Mouse (Mus musculus) liver, adult 2 months (tissue): ENCODE data around the gene Cxcr1. TPM values are rescaled to one million over a fixed set of nuclear protein-coding genes. Genes with fewer than 3 reads are reported as not detected.

Experiments
- DNase-seq: peaks from one replicate; pipeline ENCODE4 v3.0.0-alpha.2; 2011; ENCODE audit warnings: low read depth, low spot score; ENCODE audit errors: extremely low read depth
- H3K27ac ChIP-seq: fragments of 200-500 bp; replicated peaks from 2 replicates; pipeline ENCODE4 v1.5.1; 2012; ENCODE audit warnings: low read depth, mild to moderate bottlenecking, control low read depth, inconsistent platforms, low read length; ENCODE audit not compliant: insufficient read depth
- H3K27me3 ChIP-seq: fragments of 200-500 bp; 2 replicates; pipeline ENCODE4 v1.6.1; 2012; ENCODE audit warnings: mild to moderate bottlenecking, moderate library complexity, low read length, inconsistent platforms; ENCODE audit not compliant: control insufficient read depth, insufficient read depth
- H3K36me3 ChIP-seq: fragments of 200-500 bp; 2 replicates; pipeline ENCODE4 v1.6.1; 2012; ENCODE audit warnings: low read length, inconsistent platforms; ENCODE audit not compliant: control insufficient read depth, insufficient read depth
- H3K4me1 ChIP-seq: fragments of 200-500 bp; 2 replicates; pipeline ENCODE4 v1.6.1; 2011; ENCODE audit warnings: low read length; ENCODE audit not compliant: control insufficient read depth, insufficient read depth
- H3K4me3 ChIP-seq: fragments of 200-500 bp; 2 replicates; pipeline ENCODE4 v1.5.1; 2011; ENCODE audit warnings: low read depth, mild to moderate bottlenecking, control low read depth, low read length, moderate library complexity; ENCODE audit not compliant: insufficient read depth
- H3K79me2 ChIP-seq: fragments of 200-500 bp; 2 replicates; pipeline ENCODE4 v1.6.1; 2012; ENCODE audit warnings: inconsistent platforms, mild to moderate bottlenecking, low read length, moderate library complexity; ENCODE audit not compliant: control insufficient read depth, insufficient read depth
- H3K9ac ChIP-seq: fragments of 200-500 bp; 2 replicates; pipeline ENCODE4 v1.6.1; 2012; ENCODE audit warnings: low read depth, mild to moderate bottlenecking, control low read depth, inconsistent platforms, low read length
- CTCF ChIP-seq: fragments of 200-500 bp; IDR thresholded peaks from 2 replicates; pipeline ENCODE4 v1.5.1; 2011; ENCODE audit warnings: low read depth, low read length, control low read depth
- POLR2A ChIP-seq: fragments of 200-500 bp; IDR thresholded peaks from 2 replicates; pipeline ENCODE4 v1.6.1; 2011; ENCODE audit warnings: low read length, control low read depth; ENCODE audit not compliant: insufficient read depth; ENCODE audit errors: extremely low read depth
- WGBS: fragments of 180-500 bp; shearing (Covaris S2); methylation state at CpG from one replicate; pipeline ENCODE4 v1.1.7; 2018; 5-methylcytosine and 5-hydroxymethylcytosine counted together
- polyA plus RNA-seq: library from polyadenylated mRNA; depleted of rRNA; stranded (reverse); fragments of >200 nt; gene quantifications from 2 replicates; pipeline ENCODE4 v1.2.3, GENCODE M21; 2012
- total RNA-seq: library from RNA; depleted of rRNA; stranded (reverse); fragments of >200 nt; gene quantifications from 2 replicates; pipeline ENCODE4 v1.2.3, GENCODE M21; 2014

The Cxcr1 gene
- total and polyA plus RNA-seq, 2 experiments: not detected

GRCm38 (mm10) chr1:74237671-74238070 lies 43.2 kb upstream of the Cxcr1 start:
- no peak for DNase-seq
- no peak overlapping the region for H3K9ac ChIP-seq
- peaks cover 34% of the 10 kb centered on the region for H3K79me2 ChIP-seq
- TF ChIP-seq POLR2A (no peak), CTCF (no peak)
- peaks cover 4% of the 10 kb centered on the region for H3K4me1 ChIP-seq
- H3K36me3 ChIP-seq: no peaks in the 10 kb centered on the region
- no peaks in the 10 kb centered on the region for H3K27me3 ChIP-seq
- no peak overlapping the region for H3K27ac ChIP-seq
- H3K4me3 ChIP-seq: peak overlapping the region; percentile 48
- 19% methylated on average over 5 of the region's 5 CpGs for WGBS

DNA sequence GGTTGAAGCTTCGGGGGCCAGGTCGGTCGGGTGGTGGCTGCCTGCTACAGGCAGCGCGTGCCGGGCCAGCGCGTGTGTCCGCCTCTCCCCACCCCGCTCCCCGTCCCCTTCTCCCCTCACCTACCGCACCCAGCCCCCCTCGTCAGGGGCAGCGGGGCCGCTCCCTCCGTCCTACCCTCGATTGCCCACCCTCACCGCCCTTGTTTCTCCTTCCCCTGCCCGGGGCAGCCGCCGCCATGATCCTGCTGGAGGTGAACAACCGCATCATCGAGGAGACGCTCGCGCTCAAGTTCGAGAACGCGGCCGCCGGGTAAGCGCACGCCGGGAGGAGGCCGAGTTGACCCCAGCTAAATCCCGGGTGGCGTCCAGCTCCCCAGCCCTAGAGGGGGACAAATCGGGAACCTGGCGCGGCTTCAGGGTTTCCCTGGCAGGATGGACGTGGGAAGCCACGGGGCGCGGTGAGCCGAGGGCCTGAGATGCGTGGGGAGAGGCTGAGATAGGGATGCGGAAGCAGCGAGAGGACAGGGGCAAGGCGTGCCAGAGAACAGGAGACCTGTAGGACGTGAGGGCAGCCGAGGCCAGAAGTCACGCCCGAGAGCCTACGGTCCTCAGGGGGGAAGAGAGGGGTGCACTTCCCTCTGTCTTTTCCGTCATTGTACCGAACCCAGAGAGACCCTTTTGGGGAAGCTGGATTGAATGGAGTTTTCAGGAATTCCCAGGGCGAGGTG lies 42.3 kb upstream of the Cxcr1 start:
- H3K27me3 ChIP-seq: no peaks in the 10 kb centered on the region
- WGBS: under 1% methylated on average over 50 of the region's 57 CpGs
- peak; percentile 59 for DNase-seq
- no peaks in the 10 kb centered on the region for H3K36me3 ChIP-seq
- H3K27ac ChIP-seq: peak overlapping the region; percentile 81
- peak overlapping the region; percentile 97 for H3K9ac ChIP-seq
- H3K4me1 ChIP-seq: peaks cover 4% of the 10 kb centered on the region
- TF ChIP-seq CTCF (no peak), POLR2A (no peak)
- peak overlapping the region; percentile 93 for H3K4me3 ChIP-seq
- peaks cover 27% of the 10 kb centered on the region for H3K79me2 ChIP-seq

GRCm38 (mm10) chr1:74235938-74236589 lies 41.6 kb upstream of the Cxcr1 start, which contains the start of gene Arpc2:
Gene Arpc2 (plus strand): TSS chr1:74236084.
- WGBS: 5% methylated on average over 47 of the region's 55 CpGs
- H3K4me3 ChIP-seq: peak within 1 kb of the TSS; percentile 93
- H3K79me2 ChIP-seq: peaks cover 25% of the 10 kb centered on the region
- H3K9ac ChIP-seq: peak within 1 kb of the TSS; percentile 97
- H3K27me3 ChIP-seq: no peaks in the 10 kb centered on the region
- H3K4me1 ChIP-seq: peaks cover 4% of the 10 kb centered on the region
- peak; percentile 88 for TF ChIP-seq POLR2A
- TF ChIP-seq CTCF: no peak
- H3K27ac ChIP-seq: peak within 1 kb of the TSS; percentile 90
- H3K36me3 ChIP-seq: no peaks in the 10 kb centered on the region
- DNase-seq: peak; percentile 82

GRCm38 (mm10) chr1:74230992-74231391 lies 36.6 kb upstream of the Cxcr1 start:
- Histone ChIP-seq H3K79me2 (no peaks in the 10 kb centered on the region), H3K4me1 (peaks cover 4% of the 10 kb centered on the region), H3K27me3 (no peaks in the 10 kb centered on the region), H3K9ac (no peak overlapping the region), H3K36me3 (no peaks in the 10 kb centered on the region), H3K27ac (peak overlapping the region; percentile 82), H3K4me3 (no peak overlapping the region)
- TF ChIP-seq POLR2A (no peak), CTCF (no peak)
- DNase-seq: no peak
- 70% methylated on average over 1 of the region's 1 CpGs for WGBS

DNA sequence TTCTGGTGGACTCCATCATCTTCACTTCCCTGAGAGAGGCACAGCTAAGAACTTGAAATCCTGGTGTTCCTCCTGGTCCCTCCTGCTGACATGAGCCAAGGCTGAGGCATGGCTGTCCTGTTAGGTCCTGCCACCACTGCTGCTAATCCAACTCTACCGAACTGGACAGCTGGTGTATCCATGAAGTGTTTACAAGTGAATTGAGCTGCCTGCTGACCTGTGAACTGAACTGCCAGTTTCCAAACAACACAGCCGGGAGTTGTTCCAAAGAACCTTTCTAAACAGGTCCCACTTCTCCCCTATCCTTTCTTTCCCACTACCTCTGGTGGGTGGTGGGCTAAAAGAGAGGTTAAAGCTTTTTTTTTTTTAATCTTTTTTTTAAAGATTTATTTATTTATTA lies 35.5 kb upstream of the Cxcr1 start:
- DNase-seq: peak; percentile 92
- Histone ChIP-seq H3K27ac (peak overlapping the region; percentile 77), H3K9ac (no peak overlapping the region), H3K36me3 (no peaks in the 10 kb centered on the region), H3K27me3 (no peaks in the 10 kb centered on the region), H3K4me1 (peaks cover 4% of the 10 kb centered on the region), H3K4me3 (no peak overlapping the region), H3K79me2 (no peaks in the 10 kb centered on the region)
- no peak for TF ChIP-seq POLR2A
- TF ChIP-seq CTCF: no peak
- WGBS: 18% methylated on average over 2 of the region's 2 CpGs

DNA sequence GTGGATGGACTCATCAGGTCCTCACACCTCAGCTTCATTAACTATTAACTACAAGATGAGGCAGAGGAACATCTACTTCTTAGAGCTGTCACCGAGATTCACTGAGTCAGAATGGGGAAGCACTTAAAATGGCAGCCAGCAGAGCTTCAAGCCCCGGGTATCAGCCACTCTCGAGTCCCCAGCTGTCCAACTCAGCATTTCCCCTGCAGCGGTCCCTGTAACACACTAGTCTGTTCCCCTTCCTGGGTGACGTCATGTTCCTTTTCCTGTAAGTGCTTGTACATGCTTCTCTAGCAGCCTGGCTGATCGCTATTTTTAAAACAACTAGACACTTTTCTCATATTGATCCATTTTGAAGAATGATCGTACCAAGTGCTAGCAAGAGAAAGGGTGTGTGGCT lies 32.9 kb upstream of the Cxcr1 start:
- WGBS: 74% methylated on average over 7 of the region's 7 CpGs
- Histone ChIP-seq H3K27ac (no peak overlapping the region), H3K4me1 (peaks cover 4% of the 10 kb centered on the region), H3K36me3 (no peaks in the 10 kb centered on the region), H3K27me3 (no peaks in the 10 kb centered on the region), H3K9ac (no peak overlapping the region), H3K4me3 (no peak overlapping the region), H3K79me2 (no peaks in the 10 kb centered on the region)
- no peak for TF ChIP-seq POLR2A
- TF ChIP-seq CTCF: no peak
- DNase-seq: peak; percentile 56
